Mouse (Mus musculus): ENCODE measurements at regions not wholly inside any gene's neighbourhood (a gene's known extent, or its start where the extent isn't known, plus 50 kb on each side); places are given as distances from the start of the nearest gene placed in this dataset.

GRCm38 (mm10) chr5:77532261-77533015 lies 124.6 kb upstream of the Igfbp7 start:
- TF ChIP-seq CTCF (IDR thresholded peaks at IDR 0.05; ENCODE audit: low read depth, low read length) (no peak), EP300 (IDR thresholded peaks at IDR 0.05; ENCODE audit: insufficient read depth, low read depth, low read length) (no peak)
